Mouse (Mus musculus) spleen, adult 18-20 months (tissue): ENCODE measurements around the gene Pik3cb.
A peak's percentile ranks its signal among the peaks of the same experiment; 100 is the strongest.

Experiments used
- DNase-seq, 2 experiments: peaks; one replicate each; pipeline ENCODE4 v3.0.0; 2022; ENCODE audit warnings: mixed read lengths in 2 of 2

The Pik3cb gene

DNA sequence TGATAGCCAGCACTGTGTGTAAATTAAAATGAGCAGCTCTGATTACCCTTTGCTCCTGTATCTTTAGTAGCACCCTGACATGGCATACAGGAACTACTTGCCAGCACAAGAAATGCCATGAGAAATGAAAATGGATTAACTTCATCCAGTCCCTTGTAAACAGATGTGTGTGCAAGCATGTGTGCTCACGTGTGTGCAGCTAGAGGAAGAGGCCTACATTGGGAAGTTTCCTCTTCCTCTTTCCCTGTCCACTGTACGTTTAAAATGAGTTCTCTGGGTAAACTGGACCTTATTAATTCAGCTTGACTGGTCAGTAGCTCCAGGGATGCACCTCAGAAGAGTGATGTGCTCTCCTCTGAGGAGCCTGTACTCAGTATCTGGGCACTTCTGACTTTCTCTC lies 66.0 kb downstream of the Pik3cb start:
- no peak for DNase-seq

DNA sequence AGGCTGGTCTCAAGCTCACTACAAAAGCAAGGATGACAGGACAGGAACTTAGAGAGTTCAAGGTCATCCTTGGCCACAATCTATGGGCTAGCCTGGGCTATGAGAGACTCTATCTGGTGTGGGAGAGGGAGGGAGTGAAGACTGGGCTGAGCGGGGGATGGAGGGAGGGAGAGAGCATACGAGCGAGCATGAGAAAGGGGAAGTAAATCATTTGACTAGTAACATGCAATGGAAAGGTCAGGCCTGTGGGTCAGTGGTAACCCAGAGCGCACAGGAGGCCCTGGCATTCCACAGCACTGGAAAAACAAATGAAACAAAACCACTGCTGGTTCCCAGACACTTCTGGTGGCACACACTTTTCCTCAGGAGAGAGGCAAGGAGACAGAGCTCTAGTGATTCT lies 67.9 kb downstream of the Pik3cb start:
- DNase-seq, result no peak

DNA sequence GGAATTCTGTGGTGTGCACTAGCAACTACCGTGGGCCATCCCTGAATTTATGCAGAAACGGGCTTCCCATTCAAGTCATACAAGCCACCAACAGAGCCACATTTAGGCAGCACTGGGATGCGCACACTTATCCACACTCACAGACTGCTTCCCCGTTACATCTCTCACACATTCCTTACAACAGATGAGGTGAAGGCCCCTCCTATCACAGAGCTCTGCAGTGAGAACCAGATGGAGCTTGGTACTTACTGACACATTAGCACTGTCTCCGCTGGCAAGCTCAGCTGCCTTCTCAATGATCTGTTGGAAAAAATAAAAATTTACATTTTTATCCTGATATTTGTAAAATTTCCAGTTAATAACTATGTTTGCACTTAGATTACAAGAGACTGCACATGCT lies 75.1 kb downstream of the Pik3cb start:
- DNase-seq, result no peak

DNA sequence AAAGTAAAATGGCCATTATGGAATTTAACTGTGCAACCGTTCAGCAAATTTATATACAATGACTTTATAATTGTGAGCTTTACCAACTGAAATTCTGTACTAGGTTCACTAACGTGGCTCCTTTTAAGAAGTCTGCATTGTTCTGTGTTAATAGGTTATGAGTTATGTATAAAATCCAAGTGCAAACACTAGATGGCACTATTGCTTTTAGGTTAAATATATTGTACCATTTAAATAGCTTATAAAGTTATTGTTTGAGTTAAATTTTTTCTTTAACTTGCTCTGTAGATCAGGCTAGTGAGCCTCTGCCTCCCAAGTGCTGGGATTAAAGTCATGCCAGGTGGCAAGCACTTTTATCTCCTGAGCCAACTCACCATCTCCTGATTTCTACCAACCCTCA lies 76.2 kb downstream of the Pik3cb start:
- no peak for DNase-seq

DNA sequence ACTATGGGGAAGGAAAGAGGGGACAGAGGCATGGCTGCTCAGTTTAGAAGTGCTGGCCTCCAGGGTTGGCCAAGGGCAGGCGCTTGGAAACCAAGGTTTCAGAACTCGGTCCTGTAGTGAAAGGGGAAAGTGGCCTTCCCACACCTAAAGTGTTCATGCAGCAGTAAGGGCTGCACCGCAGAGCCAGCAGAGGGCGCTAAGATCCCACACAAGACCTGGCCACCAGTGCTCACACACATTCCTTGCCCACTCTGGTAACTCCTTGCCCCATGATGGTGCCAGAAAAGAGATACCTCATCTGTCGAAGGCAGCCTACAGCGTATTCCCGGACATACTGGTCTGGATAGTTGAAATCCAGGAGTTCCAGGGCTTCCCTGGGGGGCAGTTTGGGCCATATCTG lies 77.9 kb downstream of the Pik3cb start:
- DNase-seq, result peak; percentile 46 to 64

DNA sequence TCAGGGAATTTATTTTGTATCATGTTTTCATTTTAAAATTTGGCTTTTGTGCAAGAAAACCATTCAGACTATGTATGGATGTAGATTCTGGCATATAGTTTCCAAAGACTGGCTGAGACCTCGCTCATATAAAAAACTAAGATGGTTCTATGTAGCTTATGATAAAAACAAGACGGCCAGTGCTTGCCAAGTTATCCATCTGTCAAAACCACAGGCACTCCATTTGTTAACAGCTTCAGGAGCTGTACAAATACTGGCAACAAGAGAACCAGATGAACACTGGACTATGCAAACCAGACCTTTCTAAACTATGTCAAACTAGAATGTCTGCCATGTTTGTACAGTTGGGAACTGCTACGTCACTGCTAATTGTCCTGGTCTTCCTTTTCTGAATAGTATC lies 82.7 kb downstream of the Pik3cb start:
- DNase-seq, result no peak

DNA sequence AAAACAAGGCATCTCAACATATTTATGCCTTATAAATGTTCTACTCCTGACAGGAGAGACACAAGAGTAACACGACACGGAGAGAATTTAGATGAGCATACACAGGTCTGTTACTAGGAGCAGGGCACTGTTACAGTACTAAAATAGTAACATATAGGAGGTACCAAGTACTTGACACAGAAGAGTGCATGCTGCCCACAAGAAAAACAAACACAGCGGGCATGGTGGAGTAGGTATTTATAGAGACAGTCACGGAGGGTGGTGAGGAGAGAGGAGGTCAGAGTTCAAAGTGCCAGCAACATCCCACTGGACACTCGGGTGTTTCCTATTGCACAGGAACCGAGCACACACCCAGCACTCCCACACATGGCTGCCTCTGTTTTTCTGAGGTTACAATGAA lies 90.7 kb downstream of the Pik3cb start:
- no peak for DNase-seq

DNA sequence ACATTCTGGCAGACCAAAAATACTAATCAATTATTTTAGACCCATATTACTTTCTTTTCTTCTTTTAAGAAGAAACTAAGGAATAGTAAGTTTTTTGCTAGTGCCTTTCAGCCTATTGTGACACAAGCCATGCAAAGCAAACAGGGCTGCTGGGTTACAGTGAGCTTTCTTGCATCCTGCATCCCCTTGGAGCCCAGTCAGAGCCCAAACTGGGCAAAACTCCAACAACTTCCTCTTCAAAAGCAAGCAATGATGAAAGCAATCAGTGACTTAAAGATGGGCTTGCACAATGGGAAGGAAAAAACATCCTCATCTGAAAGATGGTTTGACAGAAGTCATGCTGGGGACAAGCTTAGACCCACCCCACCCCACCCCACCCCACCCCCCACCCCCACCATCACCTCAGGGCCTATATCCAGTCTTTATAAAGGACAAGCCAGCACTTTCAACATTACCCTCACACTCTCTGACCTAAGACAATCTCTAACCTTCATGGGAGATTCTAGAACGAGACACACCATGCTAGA lies 91.6 kb downstream of the Pik3cb start:
- no peak for DNase-seq

DNA sequence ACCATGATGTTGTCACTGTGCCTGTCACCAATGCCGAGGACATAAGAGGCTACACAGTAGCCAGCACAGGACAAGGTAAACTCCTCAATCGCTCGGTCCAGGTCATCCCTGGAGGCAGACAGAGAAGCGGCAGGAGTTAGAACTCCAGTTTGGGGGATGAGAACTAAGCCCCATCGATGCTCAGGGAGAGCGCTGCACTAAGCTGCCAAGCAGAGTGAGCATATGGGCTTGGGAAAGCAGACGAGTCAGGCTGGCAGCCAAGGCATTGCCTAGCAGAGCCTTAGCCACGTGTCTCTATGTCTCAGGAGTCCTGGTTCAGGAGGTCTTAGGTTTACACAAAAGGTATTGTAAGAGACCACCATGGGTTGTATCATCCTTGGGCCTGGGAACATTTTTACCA lies 95.7 kb downstream of the Pik3cb start:
- DNase-seq, result no peak

DNA sequence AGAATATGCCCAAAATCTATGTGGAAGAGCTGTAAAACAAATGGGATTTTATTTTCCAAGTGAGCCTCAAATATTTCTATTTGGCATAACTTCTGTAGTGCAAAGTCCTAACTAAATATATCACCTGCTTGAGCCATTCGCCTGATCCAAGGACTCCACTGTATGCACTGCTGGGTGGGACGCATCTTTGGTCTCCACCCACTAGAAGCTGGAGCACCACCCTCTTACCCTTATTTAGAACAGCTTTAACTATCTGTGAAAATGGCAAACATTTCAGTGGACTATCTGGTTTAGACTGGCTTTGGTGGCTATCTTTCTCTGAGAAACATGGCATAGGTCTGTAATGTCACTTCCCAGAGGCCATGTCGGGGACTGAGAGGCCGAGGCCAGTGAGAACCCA lies 97.8 kb downstream of the Pik3cb start:
- no peak for DNase-seq

DNA sequence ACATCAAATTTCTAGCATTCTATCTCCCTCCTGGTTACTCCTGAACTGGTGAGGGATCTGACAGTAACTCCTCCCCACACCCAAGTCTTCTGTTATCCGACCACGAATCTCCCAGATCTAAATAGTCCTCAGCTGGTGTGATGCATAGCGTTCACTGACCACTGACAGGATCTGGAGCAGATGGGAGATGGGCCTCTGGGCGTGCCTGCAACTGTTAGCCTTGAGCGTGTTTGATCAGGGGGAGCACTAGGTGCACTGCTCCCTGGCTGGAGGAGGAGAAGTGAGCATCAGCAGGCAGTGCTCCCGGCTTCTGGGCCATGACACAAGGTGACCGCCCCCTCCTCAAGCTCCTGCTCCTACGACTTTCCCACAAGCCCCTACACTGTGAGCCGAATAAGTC lies 98.4 kb downstream of the Pik3cb start:
- DNase-seq, result no peak

DNA sequence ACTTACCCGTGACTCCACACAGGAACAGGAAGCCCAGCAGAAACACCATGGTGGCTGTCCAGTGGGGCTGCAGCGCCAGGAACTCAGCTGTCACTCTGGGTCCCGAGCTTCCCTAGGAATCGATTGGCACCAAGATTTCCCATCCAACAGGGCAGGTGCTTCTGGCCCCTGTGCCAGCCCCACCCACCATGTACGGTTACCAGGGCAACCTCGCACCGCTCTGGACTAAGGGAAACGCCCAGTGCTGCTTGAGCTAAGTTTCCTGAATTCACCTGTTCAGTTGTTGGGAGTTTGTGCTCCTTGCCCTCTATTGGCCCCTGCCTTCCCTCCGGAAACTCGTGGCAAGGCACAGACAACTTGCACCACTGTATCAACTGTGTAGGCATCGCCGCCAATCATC lies 104.8 kb downstream of the Pik3cb start, which contains the start of gene Gm1123:
Gm1123 (minus strand) TSS at position 141 of the 400 bp plus-strand sequence.
- DNase-seq, result no peak

DNA sequence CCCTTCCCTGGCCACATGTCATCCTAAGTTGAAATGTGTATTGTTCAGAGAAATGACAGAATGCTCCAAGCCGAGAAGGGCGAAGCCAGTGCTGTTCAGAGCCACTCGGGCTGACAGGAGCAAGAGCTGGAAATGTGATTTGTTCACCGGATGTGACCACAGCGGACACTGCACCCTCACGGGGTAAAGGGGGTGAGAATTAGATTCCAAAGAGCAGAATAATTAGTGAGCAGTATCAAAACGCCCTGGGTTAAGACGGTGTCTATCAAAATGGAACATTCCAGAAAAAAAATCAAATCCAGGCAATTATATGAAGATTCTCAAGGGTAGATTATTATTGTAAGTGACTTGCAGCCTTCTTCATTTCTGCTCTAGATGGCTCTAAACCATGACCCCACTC lies 106.3 kb downstream of the Pik3cb start:
- DNase-seq, result no peak

DNA sequence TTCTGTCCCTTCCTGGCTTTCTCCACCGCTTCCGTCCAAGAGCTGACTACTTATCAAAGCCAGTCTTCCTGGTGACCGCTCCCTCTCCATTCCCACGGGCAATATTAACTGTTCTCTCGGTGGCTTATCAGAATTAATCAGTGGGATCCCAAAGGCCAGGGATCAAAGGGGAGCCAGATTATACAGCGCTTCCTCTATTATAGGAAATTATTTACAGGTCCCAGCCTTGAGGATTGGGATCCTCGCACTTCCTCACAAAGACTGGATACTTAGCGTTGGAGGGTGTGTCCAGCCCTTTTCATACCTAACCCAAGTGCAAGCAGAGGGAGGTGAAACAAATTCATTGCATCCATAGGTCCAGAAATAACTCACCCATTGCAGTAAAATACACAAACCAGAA lies 108.4 kb downstream of the Pik3cb start:
- DNase-seq, result no peak

DNA sequence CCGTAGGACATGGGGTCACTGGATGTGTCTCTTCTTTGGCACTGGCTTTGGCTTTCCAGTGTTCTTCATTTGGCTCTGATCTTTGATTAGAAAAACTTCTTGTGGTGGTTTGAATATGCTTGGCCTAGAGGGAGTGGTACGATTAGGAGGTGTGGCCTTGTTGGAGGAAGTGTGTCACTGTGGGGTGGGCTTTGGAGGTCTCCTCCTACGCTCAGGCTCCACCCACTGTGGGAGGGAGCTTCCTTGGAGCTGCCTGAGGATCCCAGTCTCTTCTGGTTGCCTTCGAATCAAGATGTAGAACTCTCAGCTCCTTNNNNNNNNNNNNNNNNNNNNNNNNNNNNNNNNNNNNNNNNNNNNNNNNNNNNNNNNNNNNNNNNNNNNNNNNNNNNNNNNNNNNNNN lies 118.7 kb downstream of the Pik3cb start:
- no peak for DNase-seq

DNA sequence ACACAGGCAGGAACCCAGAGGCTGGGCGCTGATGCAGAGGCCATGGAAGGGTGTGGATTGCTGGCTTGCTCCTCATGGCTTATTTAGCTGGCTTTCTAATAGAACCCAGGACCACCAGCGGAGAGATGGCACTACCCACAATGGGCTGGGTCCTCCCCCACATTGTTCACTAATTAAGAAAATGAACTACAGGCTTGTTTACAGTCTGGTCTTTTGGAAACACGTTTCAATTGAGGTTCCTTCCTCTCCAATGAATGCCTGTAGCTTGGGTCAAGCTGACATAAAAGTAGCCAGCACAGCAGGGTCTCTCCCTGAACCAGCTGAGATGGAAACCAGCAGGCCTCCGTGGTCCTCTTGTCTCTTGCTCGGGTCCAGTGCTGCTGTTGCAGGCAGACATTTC lies 119.3 kb downstream of the Pik3cb start:
- no peak for DNase-seq

DNA sequence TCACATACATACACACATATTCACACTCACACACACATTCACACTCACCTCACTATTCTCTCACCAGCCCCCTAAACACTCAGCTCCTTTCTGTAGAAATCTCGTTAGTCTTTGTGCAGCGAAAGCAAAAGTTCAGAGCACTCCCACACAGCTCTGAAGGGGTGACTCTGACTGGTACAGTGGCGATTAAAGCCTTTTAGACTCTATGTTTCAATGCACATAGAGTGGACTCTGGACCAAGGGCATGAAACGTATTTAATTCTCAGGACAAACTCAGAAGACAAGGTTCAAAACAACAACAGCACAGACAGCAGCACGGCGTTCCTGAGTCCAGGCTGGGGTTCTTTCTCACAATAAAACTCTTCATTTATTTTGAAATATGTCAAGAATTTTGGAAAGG lies 122.7 kb downstream of the Pik3cb start:
- DNase-seq, result no peak

DNA sequence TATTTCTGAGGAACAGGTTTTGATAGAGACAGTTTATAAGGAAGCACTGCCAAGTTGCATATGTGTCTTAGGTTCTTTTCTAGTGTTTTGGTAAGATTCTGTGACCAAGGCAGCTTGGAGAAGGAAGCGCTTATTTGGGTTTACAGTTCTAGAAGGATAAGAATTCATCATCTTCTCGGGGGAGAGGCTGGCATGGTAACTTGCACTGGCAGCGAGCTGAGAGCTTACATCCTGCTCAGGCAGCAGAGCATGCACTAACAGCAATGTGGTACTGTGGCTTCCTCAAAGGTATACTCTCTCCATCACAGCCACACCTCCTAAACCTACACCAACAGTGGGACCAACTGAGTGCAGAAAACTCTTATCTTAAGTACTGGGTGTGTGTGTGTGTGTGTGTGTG lies 123.7 kb downstream of the Pik3cb start:
- DNase-seq, result no peak

DNA sequence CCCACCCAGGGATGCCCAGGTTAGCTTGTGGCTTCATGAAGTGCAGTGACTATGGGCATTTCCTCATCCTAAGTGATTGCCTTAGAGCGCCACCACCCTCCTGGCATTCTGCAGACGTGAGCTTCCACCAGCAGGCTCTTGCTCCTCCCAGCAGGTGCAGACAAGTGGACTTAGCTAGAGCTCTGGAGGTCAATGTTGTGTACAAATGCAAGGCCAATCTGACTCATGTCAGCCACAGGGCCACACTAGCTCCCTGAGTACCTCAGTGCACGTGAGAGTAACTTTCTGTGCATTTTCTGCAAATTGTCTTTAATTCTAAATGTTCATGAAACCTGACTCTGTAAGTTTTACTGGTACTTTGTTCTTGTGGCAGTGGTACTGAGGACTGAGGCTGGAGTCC lies 124.1 kb downstream of the Pik3cb start:
- no peak for DNase-seq

DNA sequence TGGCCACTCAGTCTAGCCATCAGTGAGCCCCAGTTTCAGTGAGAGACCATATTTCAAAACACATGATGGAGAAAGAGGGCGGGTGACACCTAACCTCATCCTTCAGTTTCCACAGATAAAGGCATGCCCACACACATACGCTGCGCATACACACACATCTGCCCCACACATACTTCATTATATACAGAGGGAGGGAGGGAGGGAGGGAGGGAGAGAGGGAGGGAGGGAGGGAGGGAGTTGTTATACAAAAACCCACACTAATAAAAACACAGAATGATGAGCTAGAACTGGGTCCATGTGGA lies 130.6 kb downstream of the Pik3cb start:
- no peak for DNase-seq

DNA sequence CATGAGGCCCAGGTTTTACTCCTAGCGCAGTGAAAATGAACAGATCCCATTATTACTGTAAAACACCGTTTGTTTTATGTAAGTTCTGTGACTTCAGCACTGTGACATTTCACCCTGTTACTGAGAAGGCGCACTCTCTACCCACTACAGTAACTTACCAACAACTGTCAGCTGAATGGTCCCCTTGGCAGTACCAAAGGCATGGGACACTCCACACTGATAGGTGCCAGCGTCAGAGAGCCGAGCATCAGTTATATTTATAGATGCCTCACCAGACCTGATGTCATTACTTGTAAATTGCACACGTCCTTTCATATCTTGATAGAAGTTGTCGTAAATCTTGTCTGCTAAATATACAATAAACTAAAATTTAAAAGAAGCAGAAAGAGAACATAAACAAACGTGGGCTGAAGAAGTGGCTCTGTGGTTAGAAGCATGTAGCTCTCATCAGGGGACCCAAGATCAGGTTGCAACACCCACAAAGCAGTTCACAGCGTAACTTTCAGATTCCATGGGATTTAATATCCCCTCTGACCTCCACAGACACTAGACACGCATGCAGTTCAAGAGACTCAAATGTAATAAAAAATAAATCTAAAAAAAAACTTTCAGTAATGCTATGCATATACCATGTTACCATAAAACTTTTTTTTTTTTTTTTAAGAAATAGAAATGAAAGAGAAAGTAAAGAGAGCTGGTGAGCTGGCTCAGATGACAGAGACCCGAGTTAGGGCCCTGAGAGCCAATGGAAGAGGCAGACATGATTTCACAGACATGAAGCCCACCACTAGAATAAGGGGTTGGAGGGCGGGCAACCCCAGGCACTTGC lies 131.1 kb downstream of the Pik3cb start:
- no peak for DNase-seq

DNA sequence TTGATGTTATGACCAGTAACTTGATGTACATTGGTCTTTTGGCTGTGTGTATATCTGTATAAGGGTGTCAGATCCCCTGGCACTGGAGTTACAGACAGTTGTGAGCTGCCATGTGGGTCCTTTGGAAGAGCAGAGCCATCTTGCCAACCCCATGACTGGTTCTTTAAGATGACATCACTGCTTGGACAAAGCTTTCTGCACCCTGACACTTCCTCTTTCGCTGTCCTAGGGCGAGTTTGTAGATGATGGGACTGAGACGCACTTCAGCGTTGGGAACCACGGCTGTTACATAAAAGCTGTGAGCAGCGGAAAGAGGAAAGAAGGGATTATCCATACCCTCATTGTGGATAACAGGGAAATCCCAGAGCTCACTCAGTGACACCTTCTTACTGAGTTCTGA lies 139.1 kb downstream of the Pik3cb start:
- no peak for DNase-seq

DNA sequence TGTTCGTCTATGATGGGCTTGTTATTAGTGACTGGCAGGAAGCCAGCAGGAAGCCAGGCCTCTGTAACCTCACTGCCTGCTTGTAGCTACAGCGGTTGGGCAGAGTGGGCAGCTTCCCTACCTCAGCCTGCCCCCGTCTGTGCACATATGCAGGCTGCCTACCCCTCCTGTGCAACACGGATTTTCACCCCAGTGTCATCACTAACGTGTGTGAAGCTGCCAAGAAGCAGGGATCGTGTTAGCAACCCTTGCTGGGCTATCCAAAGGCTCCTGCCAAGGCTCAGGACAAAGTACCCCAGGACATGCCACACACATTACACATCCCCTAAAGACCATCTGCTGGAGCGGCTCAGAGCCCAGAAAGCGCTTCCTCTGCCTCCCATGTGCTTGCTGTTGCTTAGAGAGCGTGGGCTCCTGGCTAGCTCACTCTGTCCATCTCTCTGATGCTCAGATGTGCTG lies 140.5 kb downstream of the Pik3cb start:
- DNase-seq, result no peak

DNA sequence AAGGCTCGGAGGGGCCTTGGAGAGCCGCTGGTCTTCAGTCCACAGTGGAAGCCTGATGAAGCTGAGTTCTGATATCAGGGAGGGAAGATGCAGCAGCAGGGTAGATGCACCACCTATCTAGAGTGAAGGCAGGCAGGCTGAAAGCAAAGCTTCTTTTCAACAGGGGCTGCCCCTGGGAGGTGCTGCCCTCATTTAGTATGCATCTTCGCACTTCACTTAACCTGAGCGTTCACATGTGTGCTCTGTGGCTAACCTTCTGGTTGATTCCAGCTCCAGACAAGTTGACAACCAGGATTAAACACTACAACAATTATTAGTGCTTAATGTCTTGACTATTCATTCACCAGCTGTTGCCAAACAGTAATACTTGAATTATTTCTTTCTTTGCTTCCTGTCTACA lies 146.3 kb downstream of the Pik3cb start:
- DNase-seq, result no peak

DNA sequence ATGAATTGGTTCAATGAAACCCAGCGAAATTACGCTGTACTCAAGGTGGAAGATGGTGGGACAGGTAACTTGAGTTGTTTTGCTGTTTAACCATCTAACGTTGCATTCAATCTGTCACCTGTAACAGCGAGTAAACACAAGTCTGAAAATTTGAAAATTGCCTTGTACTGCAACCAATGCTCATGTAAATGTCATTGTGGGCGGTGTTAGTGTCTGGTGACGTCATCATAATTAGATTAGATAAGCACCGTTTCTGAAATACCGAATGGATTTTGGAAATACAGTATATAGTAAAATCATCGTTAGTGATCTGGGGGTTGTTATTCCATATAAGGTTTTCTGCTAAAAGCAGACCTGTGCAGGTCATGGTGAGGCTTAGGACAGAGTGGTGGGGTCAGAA lies 153.3 kb downstream of the Pik3cb start:
- DNase-seq, result no peak
